ENCODE assay signal across 20 mouse cellular contexts in genomic region chr6:114444976-114445375, GRCm38 (mm10). TPM values are rescaled to one million over a fixed set of nuclear protein-coding genes. Genes with fewer than 3 reads are reported as not detected.
A peak's percentile ranks its signal among the peaks of the same experiment; 100 is the strongest.
DNase-seq lines count a peak whose midpoint lies in the region; ATAC-seq and TF ChIP-seq lines count a peak whose summit lies in the region.
"Had no signal": no experiment of that assay in that cellular context is flagged by ENCODE, and none has a peak within 500 bp of the region (broad histone marks: within the 10 kb centered on the region; RNA-seq: fewer than 3 reads in every experiment).

No protein-coding gene starts in this region.

- H3K9me3 ChIP-seq in forebrain, embryonic 15.5 days: no peaks in the 10 kb centered on the region
- H3K9me3 ChIP-seq in forebrain, embryonic 10.5 days: no peaks in the 10 kb centered on the region; the same call in 1 of the 2 replicates
- no peaks in the 10 kb centered on the region for H3K9me3 ChIP-seq in kidney, postnatal 0 days (replicated peaks; ENCODE audit: low read length)
- H3K9me3 ChIP-seq: embryonic facial prominence, embryonic 10.5 days; heart, embryonic 10.5 days; liver, embryonic 13.5 days; lung, embryonic 15.5 days had no signal

- no peak for ATAC-seq in forebrain, embryonic 15.5 days (replicated peaks)
- no peak for ATAC-seq in kidney, postnatal 0 days (replicated peaks; ENCODE audit: low FRiP score, low read depth)
- ATAC-seq: forebrain, embryonic 14.5 days had no signal

- WGBS in forebrain, embryonic 15.5 days: 78% methylated on average over 3 of the region's 3 CpGs
- 86% methylated on average over 3 of the region's 3 CpGs for WGBS in forebrain, embryonic 10.5 days
- WGBS in kidney, postnatal 0 days: 49% methylated on average over 3 of the region's 3 CpGs

- DNase-seq in forebrain, embryonic 10.5 days (ENCODE audit: extremely low spot score, low spot score): no peak
- peak; percentile 50 for DNase-seq in kidney, postnatal 0 days (ENCODE audit: low spot score)
- no peak for DNase-seq in kidney, adult 18-20 months
- DNase-seq in kidney, postnatal 10 days: peak; percentile 49
- peak; percentile 39 to 52 for DNase-seq in thymus, postnatal 10 days (ENCODE audit: low spot score in 2 of 2)
- DNase-seq in adrenal gland, adult 8-10 months: no peak
- DNase-seq in Muller cell, postnatal 12 days (ENCODE audit: inconsistent ontology term): no peak
- DNase-seq: cerebellum, adult 8-10 months; liver, embryonic 13.5 days; right cerebral cortex, adult 18-20 months had no signal

- 0 out of 2 replicates have a peak, but pooled peaks cover 5% of the 10 kb centered on the region for H3K4me1 ChIP-seq in forebrain, embryonic 15.5 days
- peaks cover 9% of the 10 kb centered on the region; the same call in 1 of the 2 replicates for H3K4me1 ChIP-seq in forebrain, embryonic 10.5 days
- no peaks in the 10 kb centered on the region for H3K4me1 ChIP-seq in kidney, postnatal 0 days (replicated peaks; ENCODE audit: insufficient read depth, low read length)
- H3K4me1 ChIP-seq: heart, embryonic 10.5 days; limb, embryonic 12.5 days; liver, embryonic 13.5 days; lung, embryonic 15.5 days had no signal

- no peak for TF ChIP-seq CTCF in kidney, postnatal 0 days (IDR thresholded peaks at IDR 0.05; ENCODE audit: low read depth)

- H3K9ac ChIP-seq in forebrain, embryonic 15.5 days (replicated peaks): no peak overlapping the region
- no peak overlapping the region for H3K9ac ChIP-seq in kidney, postnatal 0 days (ENCODE audit: low read depth, low read length)
- H3K9ac ChIP-seq: hindbrain, embryonic 12.5 days; limb, embryonic 12.5 days; liver, embryonic 13.5 days; lung, embryonic 15.5 days; neural tube, embryonic 13.5 days had no signal

- H3K27ac ChIP-seq in forebrain, embryonic 15.5 days (replicated peaks): peak overlapping the region; percentile 44; the same call in 1 of the 2 replicates
- no peak overlapping the region for H3K27ac ChIP-seq in forebrain, embryonic 10.5 days
- no peak overlapping the region for H3K27ac ChIP-seq in kidney, postnatal 0 days
- H3K27ac ChIP-seq: embryonic facial prominence, embryonic 10.5 days; heart, embryonic 10.5 days; hindbrain, embryonic 12.5 days; limb, embryonic 12.5 days; liver, embryonic 13.5 days; lung, embryonic 15.5 days; neural tube, embryonic 13.5 days; stomach, postnatal 0 days had no signal

- no peak overlapping the region for H3K4me3 ChIP-seq in forebrain, embryonic 15.5 days
- H3K4me3 ChIP-seq in forebrain, embryonic 10.5 days: no peak overlapping the region
- H3K4me3 ChIP-seq in kidney, postnatal 0 days (replicated peaks; ENCODE audit: low read depth, low read length): no peak overlapping the region
- H3K4me3 ChIP-seq: embryonic facial prominence, embryonic 10.5 days; heart, embryonic 10.5 days; hindbrain, embryonic 12.5 days; limb, embryonic 12.5 days; liver, embryonic 13.5 days; lung, embryonic 15.5 days; neural tube, embryonic 13.5 days had no signal

- H3K27me3 ChIP-seq in forebrain, embryonic 15.5 days: no peaks in the 10 kb centered on the region
- H3K27me3 ChIP-seq in forebrain, embryonic 10.5 days (ENCODE audit: poor library complexity, severe bottlenecking): no peaks in the 10 kb centered on the region
- no peaks in the 10 kb centered on the region for H3K27me3 ChIP-seq in kidney, postnatal 0 days (ENCODE audit: insufficient read depth, low read length)
- H3K27me3 ChIP-seq: liver, embryonic 13.5 days; lung, embryonic 15.5 days; neural tube, embryonic 13.5 days had no signal

- no peak overlapping the region for H3K4me2 ChIP-seq in forebrain, embryonic 15.5 days (replicated peaks)
- H3K4me2 ChIP-seq in kidney, postnatal 0 days (ENCODE audit: low read length): no peak overlapping the region
- H3K4me2 ChIP-seq: hindbrain, embryonic 12.5 days; limb, embryonic 12.5 days; liver, embryonic 13.5 days; lung, embryonic 15.5 days; neural tube, embryonic 13.5 days had no signal

- no peaks in the 10 kb centered on the region for H3K36me3 ChIP-seq in forebrain, embryonic 15.5 days
- H3K36me3 ChIP-seq in forebrain, embryonic 10.5 days (replicated peaks): no peaks in the 10 kb centered on the region
- no peaks in the 10 kb centered on the region for H3K36me3 ChIP-seq in kidney, postnatal 0 days (ENCODE audit: insufficient read depth, low read length)
- H3K36me3 ChIP-seq: embryonic facial prominence, embryonic 10.5 days; heart, embryonic 10.5 days; hindbrain, embryonic 12.5 days; limb, embryonic 12.5 days; liver, embryonic 13.5 days; lung, embryonic 15.5 days; neural tube, embryonic 13.5 days had no signal

RNA-seq across cellular contexts. Expression of gene Hrh1, which starts 47.2 kb away (rescaled TPM):
- polyA plus RNA-seq in forebrain, embryonic 15.5 days (2015; fragmentation: Nextera tagmentation; extraction: Ambion mirVana): 0.65 and 0.73 TPM in 2 replicates
- 0.17 and 0.21 TPM in 2 replicates for polyA plus RNA-seq in forebrain, embryonic 10.5 days (2016; fragmentation: Nextera tagmentation; extraction: Ambion mirVana)
- 0.17 and 0.23 TPM in 2 replicates for polyA plus RNA-seq in kidney, postnatal 0 days (2015; fragmentation: Nextera tagmentation; extraction: Ambion mirVana)
- 1 to 10 TPM; 1.0 to 2.7 (median 2.3) TPM for total RNA-seq in adrenal gland, adult 8-10 months (2022)
- polyA plus RNA-seq: heart, embryonic 10.5 days; heart, postnatal 0 days; liver, embryonic 13.5 days had no signal

Comparison
In these comparisons a context has a peak if more than half of its experiments do, and no peak if none do; other contexts are left out.
1. DNase-seq: peak in kidney, postnatal 0 days (single experiment), kidney, postnatal 10 days (single experiment) and thymus, postnatal 10 days (2 of 2); none in forebrain, embryonic 10.5 days (single experiment), kidney, adult 18-20 months (single experiment), adrenal gland, adult 8-10 months (single experiment) and Muller cell, postnatal 12 days (single experiment).